Mouse (Mus musculus) ovary, postnatal 14 days (tissue): ENCODE measurements around the gene Aldh1l1.
"Not testable (repeated sequence)": the region's sequence is repeated elsewhere in the genome, so short reads cannot be mapped to it uniquely, and the experiment has no call there.

Source experiments
- DNase-seq: peaks from one replicate; pipeline ENCODE4 v3.0.0; 2022; ENCODE audit warnings: low spot score

Gene Aldh1l1

DNA sequence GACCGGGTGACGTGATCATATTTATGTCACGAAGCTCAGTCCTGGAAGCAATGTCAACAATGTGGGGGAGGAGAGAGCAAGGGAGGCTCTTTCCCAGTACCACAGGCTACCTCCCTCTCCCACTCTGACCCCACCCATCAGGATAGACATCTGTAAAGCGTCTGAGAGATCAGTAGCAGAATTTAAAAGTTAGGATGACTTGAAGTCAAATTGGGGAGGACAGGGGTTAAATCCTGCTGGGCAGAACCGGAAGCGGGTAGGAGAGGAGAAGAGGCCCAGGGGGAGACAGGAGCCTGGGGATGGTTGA is 135.3 kb downstream of the Aldh1l1 start:
- no peak for DNase-seq

- DNase-seq, result no peak
These were observed 136.7 kb downstream of the Aldh1l1 start for GRCm38 (mm10) chr6:90622758-90623455.

DNA sequence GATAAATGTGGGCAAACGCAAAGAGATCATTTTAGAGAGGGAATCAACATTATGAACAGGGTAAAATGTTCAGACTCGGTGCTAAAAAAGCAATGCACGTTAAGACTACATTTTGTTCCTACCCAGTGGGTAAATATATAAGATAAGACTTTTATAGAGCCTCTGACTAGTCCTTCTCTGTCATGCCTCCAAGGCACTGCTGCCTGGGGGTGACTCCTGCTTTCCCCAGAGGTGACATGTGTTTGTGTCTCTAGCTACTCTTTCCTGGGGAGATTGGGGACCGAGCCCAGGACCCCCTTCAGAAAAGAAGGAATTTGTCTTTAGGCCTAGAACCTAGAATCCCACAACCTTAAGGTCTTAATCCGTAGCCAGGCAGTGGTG is 137.2 kb downstream of the Aldh1l1 start:
- no peak for DNase-seq

- no peak for DNase-seq
These were observed 138.0 kb downstream of the Aldh1l1 start for GRCm38 (mm10) chr6:90624184-90624583.

GRCm38 (mm10) chr6:90624733-90625132 is 138.5 kb downstream of the Aldh1l1 start:
- DNase-seq, result no peak

GRCm38 (mm10) chr6:90625207-90625994 is 139.2 kb downstream of the Aldh1l1 start:
- no peak for DNase-seq

GRCm38 (mm10) chr6:90627556-90627955 is 141.3 kb downstream of the Aldh1l1 start:
- DNase-seq, result no peak

DNA sequence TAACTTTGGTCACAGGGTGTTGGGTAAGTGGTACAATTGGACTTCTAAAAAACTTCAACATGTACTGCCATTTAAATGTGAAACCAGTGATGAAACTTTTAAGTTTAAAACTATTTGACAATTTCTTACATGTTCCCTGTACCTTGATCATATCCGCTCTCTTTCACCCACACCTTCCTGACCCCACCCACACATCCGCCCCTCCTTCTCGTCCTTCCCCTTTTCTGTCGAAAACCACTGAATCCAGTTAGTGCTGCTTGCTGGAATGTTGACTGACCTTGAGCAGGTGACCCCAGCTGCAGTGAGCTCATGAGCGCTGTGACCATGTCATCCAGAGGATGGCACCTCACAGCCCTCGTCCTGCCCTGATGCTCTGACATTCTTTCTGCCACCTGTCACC is 143.3 kb downstream of the Aldh1l1 start:
- DNase-seq, result no peak

DNA sequence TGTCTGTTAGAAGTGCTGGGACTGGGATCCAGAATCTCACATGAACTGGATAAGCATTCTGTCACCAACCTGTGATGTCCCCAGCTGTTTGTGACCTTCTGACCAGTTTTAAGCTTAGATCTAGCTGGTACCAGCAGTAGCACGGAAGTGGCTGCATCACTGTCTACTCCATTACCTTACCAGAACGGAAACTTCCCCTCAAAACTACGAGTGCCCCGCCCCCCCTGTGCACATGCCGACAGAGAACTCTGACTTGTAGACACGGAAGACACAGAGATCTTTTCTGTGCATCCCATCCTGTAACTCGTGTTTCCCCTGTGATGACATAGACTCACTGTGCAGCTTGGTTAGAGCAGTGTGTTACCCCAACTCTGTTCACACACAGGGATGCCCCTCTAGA is 144.2 kb downstream of the Aldh1l1 start:
- no peak for DNase-seq

GRCm38 (mm10) chr6:90632526-90632925 is 146.3 kb downstream of the Aldh1l1 start:
- not testable (repeated sequence) for DNase-seq

DNA sequence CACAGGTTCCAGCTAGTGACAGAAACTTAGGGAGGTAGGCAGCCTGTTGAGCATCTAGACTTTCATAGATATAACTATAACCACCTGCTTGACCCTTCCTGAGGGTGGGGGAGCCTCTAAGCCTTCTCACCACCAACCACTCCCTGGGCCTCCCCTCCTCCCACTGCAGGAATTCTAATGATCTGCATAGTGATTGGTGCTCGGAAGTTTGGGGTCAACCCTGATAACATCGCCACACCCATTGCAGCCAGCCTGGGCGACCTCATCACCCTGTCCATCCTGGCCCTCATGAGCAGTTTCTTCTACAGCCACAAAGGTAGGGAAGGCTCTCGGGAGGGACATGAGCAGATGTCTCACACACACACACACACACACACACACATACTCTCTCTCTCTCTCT is 148.9 kb downstream of the Aldh1l1 start:
- DNase-seq, result no peak

DNA sequence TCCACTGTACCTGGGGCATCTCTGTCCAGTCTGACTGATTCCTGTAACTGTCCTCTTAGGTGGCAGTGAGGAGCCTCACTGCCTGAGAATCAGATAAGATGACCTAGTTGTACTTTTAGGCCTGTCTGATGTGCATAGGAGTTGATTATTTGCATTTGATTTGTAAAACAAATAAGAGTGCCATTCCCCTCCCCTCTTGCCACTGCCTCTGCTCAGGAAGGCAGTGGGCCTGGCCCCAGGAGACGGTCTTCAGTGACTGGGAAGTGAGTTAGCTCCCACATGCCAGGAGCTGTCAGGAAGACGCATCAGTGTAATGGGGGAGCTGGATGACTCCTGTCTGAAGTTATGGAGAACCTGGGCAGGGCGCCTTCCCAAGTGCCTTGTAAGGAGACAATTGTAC is 149.4 kb downstream of the Aldh1l1 start:
- no peak for DNase-seq

DNA sequence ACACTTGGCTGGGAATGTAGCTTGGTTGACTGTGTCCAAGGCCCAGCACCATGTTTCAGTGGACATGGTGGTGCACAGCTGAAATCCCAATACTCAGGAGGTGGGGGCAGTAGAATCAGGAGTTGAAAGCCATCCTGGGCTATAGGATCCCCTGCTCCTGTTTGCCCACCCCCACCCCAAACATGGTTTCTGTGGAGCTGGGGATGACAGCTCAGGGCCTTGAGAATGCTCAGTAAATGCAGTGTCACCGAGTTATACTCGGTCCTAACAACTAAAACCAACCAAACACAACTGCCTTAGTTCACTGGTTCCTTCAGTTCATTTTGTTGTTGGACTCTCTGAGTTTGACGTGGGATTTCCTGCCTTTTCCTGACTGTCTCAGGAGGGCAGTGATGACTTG is 156.8 kb downstream of the Aldh1l1 start:
- DNase-seq, result no peak

GRCm38 (mm10) chr6:90644965-90645364 is 158.7 kb downstream of the Aldh1l1 start:
- no peak for DNase-seq

DNA sequence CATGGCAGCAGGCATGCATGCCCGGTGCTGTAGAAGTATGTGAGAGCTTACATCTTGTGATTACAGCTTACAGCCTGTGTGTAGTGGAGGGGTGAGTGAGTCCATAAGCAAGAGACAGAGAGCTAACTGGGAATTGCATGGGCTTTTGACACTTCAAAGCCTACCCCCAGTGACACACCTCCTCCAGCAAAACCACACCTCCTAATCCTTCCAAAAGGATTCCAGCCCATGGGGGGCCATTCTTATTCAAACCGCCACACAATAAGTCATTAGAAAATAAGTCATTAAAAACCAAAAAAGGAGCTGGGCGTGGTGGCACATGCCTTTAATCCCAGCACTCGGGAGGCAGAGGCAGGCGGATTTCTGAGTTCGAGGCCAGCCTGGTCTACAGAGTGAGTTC is 162.2 kb downstream of the Aldh1l1 start:
- DNase-seq, result no peak

GRCm38 (mm10) chr6:90649279-90649678 is 163.1 kb downstream of the Aldh1l1 start:
- no peak for DNase-seq
